Mouse (Mus musculus) liver, postnatal 0 days (tissue): ENCODE data around the gene Gm10277. TPM values are rescaled to one million over a fixed set of nuclear protein-coding genes. Genes with fewer than 3 reads are reported as not detected.

Experiments
- ATAC-seq: fragments of 200-750 bp; cut with Nextera tagmentation; 2 replicates; pipeline ENCODE4 v1.8.0; 2017; ENCODE audit warnings: mild to moderate bottlenecking, moderate library complexity
- DNase-seq: peaks from one replicate; pipeline ENCODE4 v3.0.0-alpha.2; 2016
- H3K27ac ChIP-seq: fragments of 300-500 bp; sonication (generic); 2 replicates; pipeline ENCODE4 v1.5.1; 2014; ENCODE audit warnings: antibody characterized with exemption, moderate library complexity, mild to moderate bottlenecking, low read depth
- H3K27me3 ChIP-seq: fragments of 300-500 bp; sonication (generic); 2 replicates; pipeline ENCODE4 v1.6.1; 2014; ENCODE audit warnings: low read length, control low read depth, mixed read lengths; ENCODE audit not compliant: insufficient read depth
- H3K36me3 ChIP-seq: fragments of 300-500 bp; sonication (generic); replicated peaks from 2 replicates; pipeline ENCODE4 v1.6.1; 2014; ENCODE audit warnings: mild to moderate bottlenecking, control low read depth, low read length, moderate library complexity, mixed read lengths; ENCODE audit not compliant: insufficient read depth
- H3K4me1 ChIP-seq: fragments of 300-500 bp; sonication (generic); 2 replicates; pipeline ENCODE4 v1.6.1; 2014; ENCODE audit warnings: antibody characterized with exemption, mild to moderate bottlenecking, control low read depth; ENCODE audit not compliant: insufficient read depth
- H3K4me2 ChIP-seq: fragments of 300-500 bp; sonication (generic); 2 replicates; pipeline ENCODE4 v1.6.1; 2014; ENCODE audit warnings: low read depth, mild to moderate bottlenecking, low read length, moderate library complexity, mixed read lengths
- H3K4me3 ChIP-seq: fragments of 300-500 bp; sonication (generic); 2 replicates; pipeline ENCODE4 v1.5.1; 2014; ENCODE audit warnings: low read depth, low read length
- H3K9ac ChIP-seq: fragments of 300-500 bp; sonication (generic); replicated peaks from 2 replicates; pipeline ENCODE4 v1.6.1; 2014; ENCODE audit warnings: mild to moderate bottlenecking, moderate library complexity
- H3K9me3 ChIP-seq: fragments of 300-500 bp; sonication (generic); 2 replicates; pipeline ENCODE4 v1.6.1; 2016; ENCODE audit warnings: mild to moderate bottlenecking, control low read depth, low read length, mixed read lengths
- CTCF ChIP-seq: sonication (generic); IDR thresholded peaks from 2 replicates; pipeline ENCODE4 v1.5.1; 2016; ENCODE audit warnings: antibody characterized with exemption, low read depth
- EP300 ChIP-seq: IDR thresholded peaks from 2 replicates; pipeline ENCODE4 v1.6.1; 2016; ENCODE audit warnings: antibody characterized with exemption, low read depth, mild to moderate bottlenecking
- WGBS: fragments of 180-500 bp; shearing (Covaris S2); extraction: QIAGEN DNeasy Blood & Tissue Kit; methylation state at CpG from one replicate; pipeline ENCODE4 v1.1.7; 2014; ENCODE audit not compliant: insufficient replicate concordance; 5-methylcytosine and 5-hydroxymethylcytosine counted together
- polyA plus RNA-seq: library from polyadenylated mRNA; unstranded; fragments of >200 nt; fragmentation: Nextera tagmentation; extraction: Ambion mirVana; gene quantifications from 2 replicates; pipeline ENCODE4 v1.2.1, GENCODE M21; 2015

Gene Gm10277
- polyA plus RNA-seq, 1 experiment from 2014 or later = 0.31 TPM

- H3K27ac ChIP-seq = no peak overlapping the region
- H3K36me3 ChIP-seq = peaks cover 37% of the 10 kb centered on the region
- TF ChIP-seq EP300 = no peak
- TF ChIP-seq CTCF = peak; percentile 97
- H3K27me3 ChIP-seq = no peaks in the 10 kb centered on the region
- no peaks in the 10 kb centered on the region for H3K9me3 ChIP-seq
- peak; percentile 77; the same call in 1 of the 2 replicates for ATAC-seq
- no peak overlapping the region for H3K9ac ChIP-seq
- H3K4me3 ChIP-seq = no peak overlapping the region
- DNase-seq = peak; percentile 85
- H3K4me2 ChIP-seq = no peak overlapping the region
- no peaks in the 10 kb centered on the region for H3K4me1 ChIP-seq
- 28% methylated on average over 3 of the region's 3 CpGs for WGBS
Measured at GRCm38 (mm10) chr11:77816003-77816402, 28.5 kb upstream of the Gm10277 start.

DNA sequence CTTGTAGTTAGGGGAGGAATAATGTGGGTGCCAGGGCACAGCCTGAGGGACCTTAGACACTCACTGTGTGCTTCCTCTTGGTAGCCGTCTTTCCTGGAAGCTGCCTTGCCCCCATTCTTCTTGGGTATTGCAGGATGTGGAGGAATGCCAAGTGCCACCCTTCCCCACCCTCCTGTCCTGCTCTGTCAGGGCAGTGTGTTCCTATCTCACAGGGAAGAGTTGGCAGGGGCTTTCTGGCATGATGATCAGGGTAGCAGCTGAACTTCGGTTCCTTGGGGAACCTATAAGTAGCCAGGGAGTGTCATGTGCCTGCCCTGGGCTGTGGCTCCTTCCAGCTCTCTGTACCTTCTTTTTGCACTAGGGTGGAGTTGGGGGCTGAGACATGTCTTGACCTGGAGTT lies 26.4 kb upstream of the Gm10277 start:
- Histone ChIP-seq H3K4me1 (no peaks in the 10 kb centered on the region), H3K9ac (no peak overlapping the region), H3K36me3 (peaks cover 21% of the 10 kb centered on the region), H3K4me2 (no peak overlapping the region), H3K27ac (no peak overlapping the region), H3K4me3 (no peak overlapping the region), H3K27me3 (no peaks in the 10 kb centered on the region), H3K9me3 (no peaks in the 10 kb centered on the region)
- WGBS = 77% methylated on average over 2 of the region's 2 CpGs
- no peak for DNase-seq
- TF ChIP-seq EP300 = no peak
- TF ChIP-seq CTCF = no peak
- ATAC-seq = no peak

GRCm38 (mm10) chr11:77810018-77810417 lies 22.5 kb upstream of the Gm10277 start:
- 53% methylated on average over 6 of the region's 6 CpGs for WGBS
- H3K4me2 ChIP-seq = no peak overlapping the region
- no peak for TF ChIP-seq EP300
- no peak for TF ChIP-seq CTCF

DNA sequence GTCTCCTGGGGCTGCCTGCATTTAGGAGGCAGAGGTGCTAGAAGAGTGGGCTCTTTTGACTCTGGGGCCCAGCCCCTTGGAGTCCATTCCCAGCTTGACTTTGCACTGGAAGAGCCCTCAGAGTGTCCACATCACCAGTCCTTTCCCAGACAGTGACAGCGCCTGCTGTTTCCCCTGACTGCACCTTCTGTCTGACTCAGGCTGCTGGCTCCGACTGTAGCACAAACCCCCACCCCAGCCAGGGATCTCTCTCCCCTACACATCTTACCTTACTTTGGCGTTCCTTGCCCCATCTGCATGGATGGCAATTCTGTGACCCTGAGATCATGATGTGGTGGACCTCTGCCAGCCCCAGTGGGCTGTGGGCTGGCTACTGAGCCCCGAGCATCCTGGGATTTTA lies 21.7 kb upstream of the Gm10277 start:
- ATAC-seq = no peak
- 89% methylated on average over 4 of the region's 4 CpGs for WGBS
- peaks cover 4% of the 10 kb centered on the region for H3K36me3 ChIP-seq

More at GRCm38 (mm10) chr11:77810018-77810417, 22.5 kb upstream of the Gm10277 start:
- peaks cover 4% of the 10 kb centered on the region for H3K36me3 ChIP-seq
- ATAC-seq (no peak), DNase-seq (no peak)
- H3K4me1 ChIP-seq = no peaks in the 10 kb centered on the region
- no peaks in the 10 kb centered on the region for H3K27me3 ChIP-seq
- H3K9ac ChIP-seq = no peak overlapping the region
- no peaks in the 10 kb centered on the region for H3K9me3 ChIP-seq
- H3K27ac ChIP-seq = no peak overlapping the region
- H3K4me3 ChIP-seq = no peak overlapping the region

GRCm38 (mm10) chr11:77808051-77808465 lies 20.5 kb upstream of the Gm10277 start:
- Histone ChIP-seq H3K9ac (no peak overlapping the region), H3K36me3 (peaks cover 4% of the 10 kb centered on the region), H3K4me1 (0 out of 2 replicates have a peak, but pooled peaks cover 2% of the 10 kb centered on the region), H3K4me2 (no peak overlapping the region), H3K27ac (no peak overlapping the region), H3K9me3 (no peaks in the 10 kb centered on the region), H3K4me3 (no peak overlapping the region), H3K27me3 (no peaks in the 10 kb centered on the region)
- DNase-seq (no peak), ATAC-seq (no peak)
- WGBS = 66% methylated on average over 5 of the region's 5 CpGs
- TF ChIP-seq CTCF = no peak

More for the DNA sequence above, 21.7 kb upstream of the Gm10277 start:
- Histone ChIP-seq H3K27me3 (no peaks in the 10 kb centered on the region), H3K4me2 (no peak overlapping the region), H3K4me3 (no peak overlapping the region), H3K27ac (no peak overlapping the region), H3K4me1 (no peaks in the 10 kb centered on the region), H3K9ac (no peak overlapping the region), H3K9me3 (no peaks in the 10 kb centered on the region)
- TF ChIP-seq EP300 = no peak
- TF ChIP-seq CTCF = no peak
- DNase-seq = no peak

GRCm38 (mm10) chr11:77806855-77807254 lies 19.3 kb upstream of the Gm10277 start:
- Histone ChIP-seq H3K9ac (no peak overlapping the region), H3K4me2 (no peak overlapping the region), H3K4me1 (peaks cover 7% of the 10 kb centered on the region), H3K9me3 (no peaks in the 10 kb centered on the region), H3K27ac (no peak overlapping the region), H3K4me3 (no peak overlapping the region), H3K36me3 (no peaks in the 10 kb centered on the region; the same call in none of the 2 replicates), H3K27me3 (no peaks in the 10 kb centered on the region)
- TF ChIP-seq EP300 (no peak), CTCF (no peak)
- no peak for DNase-seq
- ATAC-seq = no peak
- WGBS = 73% methylated on average over 6 of the region's 6 CpGs

GRCm38 (mm10) chr11:77806218-77806617 lies 18.7 kb upstream of the Gm10277 start:
- H3K9me3 ChIP-seq = no peaks in the 10 kb centered on the region
- no peaks in the 10 kb centered on the region; the same call in none of the 2 replicates for H3K36me3 ChIP-seq
- peaks cover 12% of the 10 kb centered on the region for H3K4me1 ChIP-seq
- H3K27me3 ChIP-seq = no peaks in the 10 kb centered on the region
- DNase-seq (no peak), ATAC-seq (no peak)
- no peak overlapping the region for H3K27ac ChIP-seq
- H3K4me2 ChIP-seq = no peak overlapping the region
- TF ChIP-seq CTCF (peak; percentile 17; the same call in 1 of the 2 replicates), EP300 (no peak)
- no peak overlapping the region for H3K4me3 ChIP-seq
- 73% methylated on average over 2 of the region's 2 CpGs for WGBS
- H3K9ac ChIP-seq = no peak overlapping the region
